Mouse (Mus musculus) intestine, embryonic 16.5 days (tissue): ENCODE data around the gene Fbxo44. TPM values are rescaled to one million over a fixed set of nuclear protein-coding genes. Genes with fewer than 3 reads are reported as not detected.

Experiments
- ATAC-seq: fragments of 200-750 bp; cut with Nextera tagmentation; 2 replicates; pipeline ENCODE4 v1.8.0; 2017; ENCODE audit warnings: moderate TSS enrichment, moderate library complexity
- H3K27ac ChIP-seq: fragments of 300-500 bp; sonication (generic); 2 replicates; pipeline ENCODE4 v1.5.1; 2014; ENCODE audit warnings: mild to moderate bottlenecking, low read length
- H3K27me3 ChIP-seq: fragments of 300-500 bp; sonication (generic); replicated peaks from 2 replicates; pipeline ENCODE4 v1.6.1; 2014; ENCODE audit warnings: low read length, control low read depth, mixed read lengths; ENCODE audit not compliant: control insufficient read depth, insufficient read depth
- H3K36me3 ChIP-seq: fragments of 300-500 bp; sonication (generic); 2 replicates; pipeline ENCODE4 v1.6.1; 2014; ENCODE audit warnings: low read length, control low read depth; ENCODE audit not compliant: control insufficient read depth, insufficient read depth
- H3K4me1 ChIP-seq: fragments of 300-500 bp; sonication (generic); 2 replicates; pipeline ENCODE4 v1.6.1; 2014; ENCODE audit warnings: low read length, control low read depth, mixed read lengths; ENCODE audit not compliant: control insufficient read depth, insufficient read depth
- H3K4me2 ChIP-seq: fragments of 300-500 bp; sonication (generic); 2 replicates; pipeline ENCODE4 v1.6.1; 2014; ENCODE audit warnings: low read depth, low read length, control low read depth
- H3K4me3 ChIP-seq: fragments of 300-500 bp; sonication (generic); 2 replicates; pipeline ENCODE4 v1.5.1; 2014; ENCODE audit warnings: mild to moderate bottlenecking, low read length
- H3K9ac ChIP-seq: fragments of 300-500 bp; sonication (generic); 2 replicates; pipeline ENCODE4 v1.6.1; 2014; ENCODE audit warnings: low read depth, low read length
- H3K9me3 ChIP-seq: fragments of 300-500 bp; sonication (generic); 2 replicates; pipeline ENCODE4 v1.6.1; 2016; ENCODE audit warnings: low read length, control low read depth; ENCODE audit not compliant: control insufficient read depth
- WGBS: fragments of 180-500 bp; shearing (Covaris S2); extraction: QIAGEN DNeasy Blood & Tissue Kit; methylation state at CpG from one replicate; pipeline ENCODE4 v1.1.7; 2014; 5-methylcytosine and 5-hydroxymethylcytosine counted together
- polyA plus RNA-seq: library from polyadenylated mRNA; unstranded; fragments of >200 nt; fragmentation: Nextera tagmentation; extraction: Ambion mirVana; gene quantifications from 2 replicates; pipeline ENCODE4 v1.2.1, GENCODE M21; 2015

Fbxo44 gene
- polyA plus RNA-seq, 1 experiment from 2014 or later, result 7.3 TPM

DNA sequence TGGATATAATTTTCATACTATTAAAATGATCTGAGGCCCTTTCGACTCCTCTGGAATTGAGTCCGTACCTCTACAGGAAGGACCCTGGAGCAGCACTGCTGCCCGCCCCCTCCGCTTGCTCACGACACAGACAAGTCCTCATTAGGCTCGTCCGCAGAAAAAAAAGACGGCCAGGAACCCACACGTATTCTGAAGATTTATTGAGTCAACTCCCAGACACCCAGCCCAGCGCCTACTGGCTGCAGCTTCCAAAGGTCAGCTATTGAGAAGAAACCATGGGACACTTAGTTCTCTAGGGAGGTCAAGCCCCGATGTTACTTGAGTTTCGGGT, 20.6 kb downstream of the Fbxo44 start:
- H3K9me3 ChIP-seq, result no peaks in the 10 kb centered on the region
- no peaks in the 10 kb centered on the region for H3K27me3 ChIP-seq
- H3K9ac ChIP-seq, result peak overlapping the region; percentile 70
- no peaks in the 10 kb centered on the region for H3K36me3 ChIP-seq
- H3K27ac ChIP-seq, result peak overlapping the region; percentile 84; the same call in 1 of the 2 replicates
- H3K4me2 ChIP-seq, result peak overlapping the region; percentile 80
- no peaks in the 10 kb centered on the region for H3K4me1 ChIP-seq
- peak overlapping the region; percentile 76 for H3K4me3 ChIP-seq
- ATAC-seq, result peak; percentile 30
- WGBS, result under 1% methylated on average over 12 of the region's 12 CpGs

DNA sequence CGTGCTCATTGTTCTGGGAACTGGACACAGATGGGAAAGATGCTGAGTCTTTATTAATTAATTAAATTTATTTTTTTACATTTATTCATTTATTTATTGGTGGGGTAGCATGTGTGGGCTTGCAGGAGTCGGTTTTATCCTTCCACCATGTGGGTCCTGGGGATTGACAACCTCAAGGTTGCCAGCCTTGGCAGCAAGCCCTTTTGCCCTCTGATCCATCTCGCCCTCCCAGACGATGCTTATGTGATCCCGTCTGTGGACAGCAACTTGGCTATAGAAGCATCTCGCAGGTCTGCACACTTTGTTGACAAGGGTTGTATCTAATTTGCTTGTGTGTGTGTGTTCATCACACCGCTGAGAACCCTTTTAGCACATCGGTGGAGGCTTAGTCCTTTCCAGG, 22.8 kb downstream of the Fbxo44 start:
- Histone ChIP-seq H3K4me2 (no peak overlapping the region), H3K4me3 (no peak overlapping the region), H3K27me3 (no peaks in the 10 kb centered on the region), H3K27ac (no peak overlapping the region), H3K36me3 (no peaks in the 10 kb centered on the region), H3K9ac (no peak overlapping the region), H3K4me1 (no peaks in the 10 kb centered on the region), H3K9me3 (no peaks in the 10 kb centered on the region)
- 67% methylated on average over 8 of the region's 8 CpGs for WGBS
- ATAC-seq, result no peak

DNA sequence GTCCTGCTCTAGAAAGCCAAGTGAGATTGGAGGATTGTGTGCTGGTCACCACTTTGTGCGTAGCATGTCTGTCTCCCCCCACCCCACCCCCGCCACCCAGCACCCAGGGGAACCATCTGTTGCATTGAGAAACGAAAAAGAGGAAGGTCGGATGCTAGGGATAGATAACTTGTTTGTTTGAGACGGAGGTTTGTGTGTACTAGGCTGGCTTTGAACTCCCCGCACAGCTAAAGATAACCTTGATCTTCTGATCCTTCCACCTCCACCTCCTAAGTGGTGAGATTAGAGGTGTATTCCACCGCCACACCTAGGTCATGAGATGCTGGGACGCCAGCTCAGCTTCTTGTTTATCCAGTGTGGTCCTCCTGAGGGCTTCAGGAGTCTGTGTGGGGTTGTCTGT, 25.3 kb downstream of the Fbxo44 start:
- Histone ChIP-seq H3K4me3 (no peak overlapping the region), H3K9ac (no peak overlapping the region), H3K27me3 (peaks cover 22% of the 10 kb centered on the region), H3K4me2 (no peak overlapping the region), H3K36me3 (no peaks in the 10 kb centered on the region), H3K4me1 (peaks cover 7% of the 10 kb centered on the region), H3K9me3 (no peaks in the 10 kb centered on the region), H3K27ac (no peak overlapping the region)
- no peak for ATAC-seq
- 68% methylated on average over 8 of the region's 8 CpGs for WGBS

DNA sequence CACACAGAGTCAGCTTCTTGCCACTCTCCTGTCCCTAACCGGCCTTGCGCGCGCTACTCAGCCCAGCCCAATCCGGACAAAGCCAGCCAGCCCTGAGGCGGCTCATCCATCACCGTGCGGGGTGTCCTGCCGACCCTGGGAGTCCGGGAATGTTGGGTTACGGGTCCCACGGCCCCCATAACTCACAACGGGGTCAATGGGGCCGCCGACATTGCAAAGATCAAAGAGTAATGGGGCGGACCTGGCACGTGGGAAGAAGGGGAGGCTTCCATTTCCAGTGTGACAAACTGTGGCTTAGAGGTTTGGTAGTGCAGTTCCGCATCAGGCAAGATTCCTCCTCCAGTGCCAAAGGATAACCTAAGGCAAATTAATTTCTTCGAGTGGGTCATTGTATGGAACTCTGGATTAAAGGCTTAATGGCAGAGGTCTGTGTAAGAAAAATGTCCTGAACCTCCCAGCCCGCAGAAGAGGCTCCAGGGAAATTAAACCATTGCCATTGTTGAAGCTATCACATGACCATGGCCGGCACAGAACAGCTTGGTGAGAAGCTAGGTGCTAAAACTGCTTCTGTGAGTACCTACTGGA, 28.7 kb downstream of the Fbxo44 start:
- H3K9me3 ChIP-seq, result no peaks in the 10 kb centered on the region
- 0 out of 2 replicates have a peak, but pooled peaks have one; percentile 38 for ATAC-seq
- peak overlapping the region; percentile 27; the same call in 1 of the 2 replicates for H3K4me3 ChIP-seq
- H3K4me2 ChIP-seq, result peak overlapping the region; percentile 39
- H3K9ac ChIP-seq, result no peak overlapping the region
- peaks cover 7% of the 10 kb centered on the region for H3K4me1 ChIP-seq
- H3K36me3 ChIP-seq, result no peaks in the 10 kb centered on the region
- 2% methylated on average over 21 of the region's 21 CpGs for WGBS
- no peak overlapping the region for H3K27ac ChIP-seq
- peaks cover 40% of the 10 kb centered on the region for H3K27me3 ChIP-seq

DNA sequence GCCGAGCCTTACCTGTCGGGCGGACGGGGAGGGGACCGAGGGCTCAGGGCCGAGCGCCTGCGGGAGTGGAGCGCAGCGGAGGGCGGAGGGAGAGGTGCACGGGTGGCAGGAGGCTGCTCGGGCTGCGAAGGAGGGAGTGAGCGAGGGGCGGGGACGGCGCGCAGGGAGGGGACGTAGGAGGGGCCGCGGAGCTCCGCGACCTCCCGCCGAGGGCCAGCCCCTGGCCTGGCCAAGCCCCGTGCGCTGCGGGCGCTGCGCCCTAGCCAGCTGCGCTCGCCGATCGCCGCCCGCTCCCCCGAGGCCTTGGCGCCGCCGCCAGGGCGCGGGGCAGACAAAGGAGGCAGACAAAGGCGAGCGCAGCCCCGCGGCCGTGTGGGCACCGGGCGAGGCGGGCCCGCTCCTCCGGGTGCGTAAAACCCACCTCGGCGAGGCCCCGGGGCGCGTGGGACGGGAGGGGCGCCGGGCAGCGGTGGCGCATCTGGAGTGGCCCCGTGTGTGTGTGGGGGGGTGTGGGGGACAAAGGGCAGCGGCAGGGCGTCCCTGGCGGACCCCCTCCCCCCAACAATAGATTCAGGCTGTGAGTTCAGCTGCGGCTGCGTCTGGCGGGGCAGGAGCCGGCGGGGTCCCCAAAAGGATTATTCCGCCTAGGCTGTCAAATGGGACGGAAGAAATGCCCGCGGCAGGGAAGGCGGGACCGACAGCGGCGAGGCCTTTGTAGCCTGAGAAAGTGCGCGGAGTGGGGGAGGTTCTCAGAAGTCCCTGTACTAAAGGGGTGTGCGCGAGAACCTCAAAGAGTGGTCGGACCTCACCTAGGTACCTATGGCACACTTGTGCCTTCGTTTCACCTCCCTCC, 29.5 kb downstream of the Fbxo44 start, which contains the start of gene Draxin:
Gene Draxin (minus strand): TSS at position 138 of the 853 bp plus-strand sequence.
- H3K9ac ChIP-seq, result peak within 1 kb of the TSS; percentile 66
- no peaks in the 10 kb centered on the region for H3K36me3 ChIP-seq
- ATAC-seq, result peak; percentile 84
- peaks cover 7% of the 10 kb centered on the region for H3K4me1 ChIP-seq
- WGBS, result under 1% methylated on average over 63 of the region's 87 CpGs
- H3K4me2 ChIP-seq, result peak within 1 kb of the TSS; percentile 96
- H3K27me3 ChIP-seq, result peaks cover 40% of the 10 kb centered on the region
- H3K27ac ChIP-seq, result no peak within 1 kb of the TSS
- H3K4me3 ChIP-seq, result peak within 1 kb of the TSS; percentile 60
- no peaks in the 10 kb centered on the region for H3K9me3 ChIP-seq

DNA sequence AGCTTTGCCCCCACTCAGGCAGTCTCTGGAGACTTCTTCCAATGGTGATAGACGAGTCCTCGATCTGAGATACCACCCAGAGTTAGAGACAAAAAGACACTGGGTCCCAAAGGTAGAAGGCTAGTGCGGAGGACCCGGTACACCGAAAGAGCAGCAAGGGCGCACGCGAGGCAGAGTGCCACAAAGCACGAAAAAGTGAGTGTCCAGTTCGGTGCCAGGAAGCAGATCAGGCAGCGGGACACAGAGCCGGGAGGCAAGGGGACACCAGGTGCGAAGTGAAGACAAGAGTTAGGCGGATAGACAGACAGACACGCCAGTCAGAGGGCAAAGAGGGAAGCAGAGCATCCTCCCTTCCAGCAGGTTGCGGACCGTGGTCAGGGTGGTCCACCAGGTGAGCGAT, 30.1 kb downstream of the Fbxo44 start, which contains the start of gene Mad2l2:
Gene Mad2l2 (plus strand): TSS at position 252 of the 400 bp plus-strand sequence.
- H3K4me3 ChIP-seq, result peak within 1 kb of the TSS; percentile 60
- WGBS, result under 1% methylated on average over 18 of the region's 18 CpGs
- H3K27me3 ChIP-seq, result peaks cover 40% of the 10 kb centered on the region

DNA sequence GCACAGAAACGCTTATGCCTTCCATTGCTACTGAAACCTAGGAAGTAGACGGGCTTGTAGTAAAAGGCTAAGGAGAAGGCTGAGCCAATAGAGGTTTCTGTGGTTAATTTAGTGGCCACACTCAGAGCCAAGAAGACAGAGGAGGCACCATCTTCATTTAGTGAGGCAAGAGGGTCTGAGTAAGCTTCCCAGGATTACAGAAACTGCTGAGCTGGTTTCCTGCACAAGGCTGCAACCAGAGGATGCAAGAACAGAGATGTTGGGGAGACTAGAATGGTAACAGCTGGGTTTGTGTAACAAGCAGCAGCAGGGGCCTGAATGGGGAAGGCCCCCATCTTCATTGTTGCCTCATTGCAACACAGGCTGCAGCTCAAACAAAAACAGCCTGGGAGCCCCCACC, 31.6 kb downstream of the Fbxo44 start:
- ATAC-seq, result no peak
- Histone ChIP-seq H3K27ac (no peak overlapping the region), H3K9me3 (no peaks in the 10 kb centered on the region), H3K27me3 (peaks cover 40% of the 10 kb centered on the region), H3K4me2 (no peak overlapping the region), H3K36me3 (no peaks in the 10 kb centered on the region), H3K4me1 (peaks cover 7% of the 10 kb centered on the region), H3K4me3 (no peak overlapping the region), H3K9ac (no peak overlapping the region)
- WGBS, result 65% methylated on average over 2 of the region's 2 CpGs

More for the DNA sequence above, 30.1 kb downstream of the Fbxo44 start, which contains the start of gene Mad2l2:
- peaks cover 7% of the 10 kb centered on the region for H3K4me1 ChIP-seq
- H3K27ac ChIP-seq, result no peak within 1 kb of the TSS
- H3K4me2 ChIP-seq, result peak within 1 kb of the TSS; percentile 96
- ATAC-seq, result no peak; the same call in 1 of the 2 replicates
- no peaks in the 10 kb centered on the region for H3K9me3 ChIP-seq
- H3K9ac ChIP-seq, result peak within 1 kb of the TSS; percentile 66
- no peaks in the 10 kb centered on the region for H3K36me3 ChIP-seq

DNA sequence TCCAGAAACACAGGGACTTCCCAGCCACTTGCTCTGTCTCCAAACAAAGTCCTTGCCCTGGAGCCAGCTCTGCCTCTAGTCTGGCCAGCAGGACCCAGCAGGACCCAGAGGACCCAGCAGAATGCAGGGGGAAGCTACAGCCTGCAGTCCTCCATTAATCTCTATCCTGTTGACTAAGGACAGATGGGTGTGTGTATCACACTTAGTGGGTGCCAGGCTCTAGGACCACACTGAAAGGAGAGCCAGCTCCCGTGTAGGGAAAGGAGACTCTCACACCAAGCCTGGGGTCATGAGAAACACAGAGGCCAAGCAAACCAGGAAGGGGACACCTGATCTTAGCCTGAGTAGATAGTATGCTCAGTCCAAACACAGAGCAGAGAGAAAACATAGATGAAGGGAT, 32.0 kb downstream of the Fbxo44 start:
- H3K4me1 ChIP-seq, result peaks cover 7% of the 10 kb centered on the region
- H3K9ac ChIP-seq, result no peak overlapping the region
- no peaks in the 10 kb centered on the region for H3K36me3 ChIP-seq
- no peak overlapping the region for H3K4me2 ChIP-seq
- peaks cover 40% of the 10 kb centered on the region for H3K27me3 ChIP-seq
- H3K27ac ChIP-seq, result no peak overlapping the region
- 56% methylated on average over 1 of the region's 1 CpGs for WGBS
- ATAC-seq, result no peak
- no peak overlapping the region for H3K4me3 ChIP-seq
- H3K9me3 ChIP-seq, result no peaks in the 10 kb centered on the region

DNA sequence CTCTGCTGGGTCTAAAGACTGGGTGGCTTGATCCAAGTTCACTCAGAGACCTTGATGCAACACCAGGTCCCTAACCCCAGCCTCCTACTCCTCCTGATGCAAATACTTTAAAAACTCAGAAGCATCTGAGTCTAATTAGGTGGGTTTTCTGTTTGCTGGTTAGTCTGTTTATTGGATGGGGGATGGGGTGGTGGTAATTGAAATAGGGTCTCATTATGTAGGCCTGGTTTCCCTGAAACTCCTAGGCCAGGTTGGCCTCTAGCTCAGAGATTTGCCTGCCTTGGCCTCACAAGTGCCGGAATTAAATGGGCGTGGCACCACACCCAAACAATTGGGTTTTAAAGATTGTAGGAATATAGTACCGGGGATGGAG, 37.6 kb downstream of the Fbxo44 start:
- Histone ChIP-seq H3K4me1 (no peaks in the 10 kb centered on the region; the same call in 1 of the 2 replicates), H3K4me3 (no peak overlapping the region), H3K36me3 (no peaks in the 10 kb centered on the region), H3K9me3 (no peaks in the 10 kb centered on the region), H3K4me2 (no peak overlapping the region), H3K9ac (no peak overlapping the region), H3K27me3 (no peaks in the 10 kb centered on the region), H3K27ac (no peak overlapping the region)
- WGBS, result 64% methylated on average over 3 of the region's 3 CpGs
- no peak for ATAC-seq
